Mouse (Mus musculus): ENCODE measurements at regions not wholly inside any gene's neighbourhood (a gene's known extent, or its start where the extent isn't known, plus 50 kb on each side); places are given as distances from the start of the nearest gene placed in this dataset.

DNA sequence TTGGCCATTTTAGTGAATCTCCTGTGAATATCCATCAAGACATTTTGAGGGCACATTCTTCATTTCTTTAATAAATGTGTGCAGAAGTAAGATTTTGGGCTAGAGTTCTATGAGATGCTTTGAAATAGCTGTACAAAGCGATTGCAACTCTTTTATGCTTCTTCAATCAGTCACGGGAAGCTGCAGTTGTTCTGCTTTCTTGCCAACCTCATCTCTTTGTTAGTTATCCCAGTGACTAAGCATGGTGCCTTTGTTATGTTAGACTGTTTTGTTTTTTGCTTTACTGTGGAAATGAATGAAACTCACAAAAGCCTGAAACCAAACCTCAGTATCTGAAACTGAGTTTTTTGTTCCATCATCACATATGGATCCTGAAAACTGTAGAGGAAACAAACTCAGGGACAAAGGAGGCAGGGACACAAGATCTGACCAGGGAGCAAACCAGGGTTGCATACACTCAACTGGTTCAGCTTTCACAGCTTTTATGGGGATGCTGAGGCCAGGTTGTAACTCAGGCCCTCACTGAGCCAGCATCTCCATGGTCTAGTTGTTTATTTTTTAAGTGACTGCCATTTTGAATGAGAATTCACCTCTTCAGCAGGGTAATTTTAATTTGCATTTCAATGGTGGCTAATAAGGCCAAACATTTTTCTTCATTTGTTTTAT is 266.3 kb upstream of the Impad1 start:
- TF ChIP-seq CTCF (IDR thresholded peaks at IDR 0.05; ENCODE audit: low read depth, low read length) (no peak), POLR2A (IDR thresholded peaks at IDR 0.05; ENCODE audit: extremely low read depth, insufficient read depth, low read length) (no peak)

Measured in liver, adult 2 months (tissue).